Mouse (Mus musculus) B cell, adult 2 months (primary cell): ENCODE results near the gene Dcaf7.
A peak's percentile ranks its signal among the peaks of the same experiment; 100 is the strongest.

Experiments
- DNase-seq, 2 experiments: peaks; one replicate each; pipeline ENCODE4 v3.0.0; 2022

The Dcaf7 gene

DNA sequence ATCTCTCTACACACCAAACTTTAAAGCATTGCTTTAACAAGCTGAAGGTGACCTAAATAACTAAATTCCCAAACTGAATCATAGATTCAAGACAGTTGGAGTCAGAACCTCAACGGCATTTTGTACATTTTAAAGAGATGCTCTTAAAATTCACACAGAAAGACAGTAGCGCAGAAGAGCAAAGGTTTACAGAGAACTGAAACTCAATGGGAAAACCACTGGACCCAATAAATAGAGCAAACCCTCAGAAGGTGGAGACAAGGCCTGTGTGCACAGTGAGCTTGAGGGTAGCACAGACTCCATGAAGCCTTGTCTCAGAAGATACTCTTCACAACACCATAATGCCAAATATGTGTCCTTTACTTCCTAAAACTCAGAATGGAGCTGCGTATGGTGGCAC, 9.1 kb downstream of the Dcaf7 start:
- DNase-seq = no peak

GRCm38 (mm10) chr11:106046584-106046983, 9.9 kb downstream of the Dcaf7 start:
- no peak for DNase-seq

- DNase-seq = no peak
Measured at GRCm38 (mm10) chr11:106053921-106054320, 17.2 kb downstream of the Dcaf7 start.

GRCm38 (mm10) chr11:106054600-106054999, 17.9 kb downstream of the Dcaf7 start:
- no peak for DNase-seq

GRCm38 (mm10) chr11:106055341-106055740, 18.7 kb downstream of the Dcaf7 start:
- DNase-seq = no peak

GRCm38 (mm10) chr11:106056819-106057491, 20.3 kb downstream of the Dcaf7 start:
- DNase-seq = no peak

GRCm38 (mm10) chr11:106058020-106058419, 21.3 kb downstream of the Dcaf7 start:
- DNase-seq = no peak

- no peak for DNase-seq
Measured at GRCm38 (mm10) chr11:106060549-106060948, 23.9 kb downstream of the Dcaf7 start.

- no peak for DNase-seq
Measured at GRCm38 (mm10) chr11:106061311-106061710, 24.6 kb downstream of the Dcaf7 start.

DNA sequence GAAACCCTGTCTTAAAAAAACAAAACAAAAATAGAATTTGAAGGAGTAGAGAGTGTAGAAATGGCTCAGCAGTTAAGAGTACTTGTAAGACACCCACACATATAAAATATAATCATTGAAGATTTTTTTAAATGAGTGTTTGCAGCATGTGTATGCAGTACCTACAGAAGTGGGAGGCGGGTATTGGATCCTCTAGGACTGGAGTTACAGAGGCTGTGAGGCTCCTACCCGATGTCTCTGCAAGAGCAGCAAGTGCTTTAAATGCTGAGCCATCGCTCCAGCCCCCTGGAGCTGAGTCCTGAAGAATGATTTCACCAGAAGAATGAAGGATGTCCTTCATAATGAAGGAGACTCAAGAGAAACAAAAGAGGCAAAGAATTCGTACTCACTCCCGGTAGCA, 27.1 kb downstream of the Dcaf7 start:
- no peak for DNase-seq

- DNase-seq = no peak
Measured at GRCm38 (mm10) chr11:106065073-106065922, 28.6 kb downstream of the Dcaf7 start.

DNA sequence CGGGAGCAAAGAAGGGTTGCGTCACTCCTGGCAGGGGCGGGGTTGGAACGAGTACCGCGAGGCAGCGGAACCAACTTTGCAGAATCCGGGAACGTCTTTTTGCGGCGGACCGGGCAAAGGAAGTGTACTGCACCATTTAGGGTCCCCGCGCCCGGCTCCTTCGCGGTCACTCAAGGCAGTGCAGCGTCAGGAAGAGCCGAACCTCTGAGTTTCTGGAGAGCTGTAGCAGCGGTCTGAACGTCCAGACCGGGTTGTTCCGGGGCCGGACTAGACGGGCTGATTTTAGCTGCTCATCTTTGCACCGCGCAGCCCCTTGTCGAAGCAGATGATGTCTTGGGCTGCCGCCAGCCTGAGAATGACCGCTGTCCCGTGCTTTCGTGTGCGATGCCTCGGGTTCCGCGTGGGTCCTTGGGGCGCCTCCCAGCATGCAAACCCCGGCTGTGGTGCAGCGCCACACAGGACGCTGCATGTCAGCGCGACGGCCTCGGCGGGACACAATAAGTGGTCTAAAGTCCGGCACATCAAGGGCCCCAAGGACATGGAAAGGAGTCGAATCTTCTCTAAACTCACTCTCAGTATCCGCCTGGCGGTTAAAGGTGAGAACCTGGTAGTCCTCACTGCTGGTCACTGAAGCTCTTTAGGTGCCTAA, 29.4 kb downstream of the Dcaf7 start, which contains the start of gene Taco1:
Gene Taco1, plus strand, starts transcription at position 139 of the 649 bp plus-strand sequence.
- DNase-seq = peak; percentile 95

GRCm38 (mm10) chr11:106066616-106067015, 29.9 kb downstream of the Dcaf7 start:
- peak; percentile 38 to 43 for DNase-seq

GRCm38 (mm10) chr11:106073774-106074173, 37.1 kb downstream of the Dcaf7 start:
- DNase-seq = no peak

DNA sequence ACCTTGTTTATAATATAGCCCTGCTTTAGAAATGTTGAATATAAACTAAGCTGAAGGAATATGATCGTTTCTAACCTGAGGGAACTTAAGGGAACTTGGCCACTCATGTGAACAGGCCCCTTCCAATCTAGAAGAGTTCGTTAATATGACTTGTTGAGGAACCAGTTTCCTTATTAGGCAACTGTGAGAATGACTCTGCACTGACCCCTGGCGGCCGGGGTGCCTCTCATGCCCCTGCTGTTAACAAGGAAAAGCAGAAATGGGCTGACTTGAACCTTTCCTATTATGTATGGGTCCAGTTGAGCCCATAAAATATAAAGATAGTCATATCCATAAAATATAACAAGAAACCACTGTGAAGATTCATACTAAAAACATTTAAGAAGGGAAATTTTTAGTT, 39.6 kb downstream of the Dcaf7 start:
- peak; percentile 88 to 90 for DNase-seq

- DNase-seq = peak; percentile 95 to 96
Measured at GRCm38 (mm10) chr11:106083708-106084701, 47.3 kb downstream of the Dcaf7 start, which contains the start of gene Map3k3. Map3k3 (plus strand) TSS chr11:106084613.

DNA sequence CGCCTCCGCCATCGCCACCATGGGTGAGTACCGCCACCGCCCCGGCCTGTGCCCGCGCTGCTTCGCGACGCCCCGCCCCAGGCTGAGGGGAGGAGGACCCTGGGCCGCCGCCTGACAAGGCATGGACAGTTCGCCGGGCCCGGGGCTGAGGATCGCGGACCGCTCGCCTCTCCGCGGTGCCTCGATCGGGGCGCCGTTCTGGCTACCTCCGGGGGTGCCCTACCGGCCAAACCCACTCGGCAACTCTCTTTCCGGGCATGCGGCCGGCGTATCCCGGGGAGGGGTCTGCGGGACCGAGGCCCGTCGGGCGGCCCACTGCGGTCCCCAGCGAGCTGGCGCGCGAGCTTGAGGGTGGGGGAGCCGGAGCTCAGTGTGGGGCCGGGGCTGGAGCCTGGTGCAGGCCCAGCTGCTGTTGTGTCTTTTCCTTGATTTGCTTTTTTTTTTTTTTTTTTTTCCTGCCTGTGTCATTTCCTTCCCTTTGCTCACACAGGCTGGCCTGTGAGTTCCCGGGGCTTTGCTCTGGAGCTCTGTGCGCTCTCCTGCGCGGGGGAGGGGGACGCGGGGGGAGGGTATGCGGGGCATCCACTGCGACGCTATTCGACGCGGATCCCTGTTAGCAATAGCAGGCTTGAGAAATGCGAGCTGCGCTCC, 48.4 kb downstream of the Dcaf7 start:
- DNase-seq = peak; percentile 76 to 77

GRCm38 (mm10) chr11:106098223-106098622, 61.6 kb downstream of the Dcaf7 start:
- DNase-seq = no peak

- DNase-seq = no peak
Measured at GRCm38 (mm10) chr11:106102866-106103265, 66.2 kb downstream of the Dcaf7 start.

DNA sequence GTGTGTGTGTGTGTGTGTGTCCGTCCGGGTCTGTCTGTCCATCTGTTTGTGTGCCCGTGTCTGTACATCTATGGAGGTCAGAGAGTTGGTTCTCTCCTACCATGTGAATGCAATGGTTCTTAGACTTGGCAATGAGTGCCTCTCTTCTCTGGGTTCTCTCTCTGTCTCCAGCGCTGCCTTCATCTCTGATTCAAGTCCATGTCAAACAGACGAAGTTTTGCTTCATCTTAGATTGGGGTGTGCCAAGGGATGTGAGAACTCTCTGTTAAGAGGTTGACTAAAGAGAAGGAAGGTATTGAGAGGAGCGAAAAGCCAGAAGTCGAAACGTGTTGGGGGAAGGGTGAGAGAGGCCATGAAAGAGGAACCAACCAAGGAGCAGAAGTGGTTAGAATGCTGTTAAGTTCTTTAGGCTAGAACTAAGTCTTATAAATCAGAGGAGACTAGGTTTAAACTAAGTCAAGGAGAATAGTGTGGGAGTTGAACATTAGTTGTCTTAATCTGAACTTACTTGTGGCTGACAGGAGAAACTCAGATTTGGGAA, 69.4 kb downstream of the Dcaf7 start:
- DNase-seq = peak; percentile 68 to 77
